8 mouse cellular contexts compared by ENCODE assay signal in the genomic region with DNA sequence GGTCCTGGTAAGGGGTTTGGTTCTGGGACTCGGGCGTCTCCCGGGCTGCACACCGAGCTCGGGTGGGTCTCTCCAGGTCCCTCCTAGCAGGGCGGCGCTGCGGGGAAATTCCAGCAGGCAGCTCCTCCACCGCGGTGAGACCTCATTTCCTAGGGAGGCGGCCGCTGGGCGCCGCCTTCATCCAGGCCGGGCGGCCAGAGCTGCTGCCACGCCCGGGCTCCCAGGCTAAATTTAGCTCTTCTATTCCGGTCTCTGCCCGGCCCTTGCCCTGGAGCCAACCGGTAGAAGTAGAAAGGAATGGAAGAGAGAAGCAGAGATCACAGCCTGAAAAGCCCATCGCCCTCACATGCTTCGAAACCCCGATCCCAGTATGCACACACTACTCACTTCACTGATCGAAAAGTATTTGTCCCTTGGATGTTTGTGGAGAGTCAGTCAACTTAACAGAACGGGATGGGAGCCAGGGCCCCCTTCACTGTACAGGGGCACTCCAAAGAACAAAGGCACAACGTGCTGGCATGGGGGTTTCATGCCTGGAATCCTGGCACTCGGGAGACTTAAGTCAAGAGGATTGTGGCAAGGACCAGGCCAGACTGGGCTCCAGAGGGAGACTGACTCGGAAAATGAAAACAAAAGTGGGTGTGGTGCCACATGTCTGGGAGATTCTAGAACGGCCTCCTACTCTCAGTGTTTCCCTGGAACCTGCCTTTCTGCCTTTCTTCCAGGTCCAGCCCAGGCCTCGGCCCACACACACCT. TPM values are rescaled to one million over a fixed set of nuclear protein-coding genes. Genes with fewer than 3 reads are reported as not detected.
DNase-seq lines count a peak whose midpoint lies in the region; ATAC-seq lines count a peak whose summit lies in the region.

No protein-coding gene starts in this region.

- intact Hi-C loops in gastrocnemius, postnatal 14 days (cut with DNase I; ENCODE audit: low total_unique reads) = no loop called here

- peak; percentile 52; the same call in 1 of the 2 replicates for ATAC-seq in hindbrain, embryonic 16.5 days
- ATAC-seq in liver, embryonic 12.5 days = peak; percentile 80
- ATAC-seq in monocyte, adult 5-6 weeks (replicated peaks; ENCODE audit: insufficient number of reproducible peaks, low FRiP score, low TSS enrichment, poor library complexity, severe bottlenecking) = 0 out of 2 replicates have a peak, but pooled peaks have one; percentile 25

- H3K9me3 ChIP-seq in hindbrain, embryonic 16.5 days (ENCODE audit: control insufficient read depth, low read length) = no peaks in the 10 kb centered on the region
- no peaks in the 10 kb centered on the region for H3K9me3 ChIP-seq in liver, embryonic 12.5 days (replicated peaks)

- H3K27ac ChIP-seq in hindbrain, embryonic 16.5 days (ENCODE audit: low read depth, low read length) = peak overlapping the region; percentile 49
- peak overlapping the region; percentile 86 for H3K27ac ChIP-seq in liver, embryonic 12.5 days

- 24% methylated on average over 31 of the region's 31 CpGs for WGBS in hindbrain, embryonic 16.5 days
- 10% methylated on average over 31 of the region's 31 CpGs for WGBS in liver, embryonic 12.5 days (ENCODE audit: insufficient replicate concordance)

- H3K4me3 ChIP-seq in hindbrain, embryonic 16.5 days (ENCODE audit: low read length) = peak overlapping the region; percentile 20; the same call in 1 of the 2 replicates
- peak overlapping the region; percentile 46 for H3K4me3 ChIP-seq in liver, embryonic 12.5 days

- H3K27me3 ChIP-seq in hindbrain, embryonic 16.5 days (replicated peaks; ENCODE audit: control insufficient read depth, insufficient read depth, low read length) = no peaks in the 10 kb centered on the region
- H3K27me3 ChIP-seq in liver, embryonic 12.5 days (replicated peaks) = no peaks in the 10 kb centered on the region

- DNase-seq in layer of hippocampus, postnatal 10 days (ENCODE audit: low spot score in 2 of 2) = peak; percentile 20 to 38
- no peak for DNase-seq in layer of hippocampus, adult 9-10 months (ENCODE audit: low spot score)
- DNase-seq in cerebellum, postnatal 25 days = peak; percentile 79 to 84
- peak; percentile 83 for DNase-seq in gastrocnemius, postnatal 14 days
- DNase-seq in thymus, postnatal 25 days = peak; percentile 33

- H3K4me2 ChIP-seq in hindbrain, embryonic 16.5 days (ENCODE audit: low read length) = peak overlapping the region; percentile 52
- H3K4me2 ChIP-seq in liver, embryonic 12.5 days = peak overlapping the region; percentile 73

- peak overlapping the region; percentile 65 for H3K9ac ChIP-seq in hindbrain, embryonic 16.5 days (ENCODE audit: low read depth, low read length)
- peak overlapping the region; percentile 68 for H3K9ac ChIP-seq in liver, embryonic 12.5 days

- H3K4me1 ChIP-seq in hindbrain, embryonic 16.5 days (ENCODE audit: control insufficient read depth, insufficient read depth, low read depth, low read length) = peaks cover 4% of the 10 kb centered on the region
- H3K4me1 ChIP-seq in liver, embryonic 12.5 days = peaks cover 49% of the 10 kb centered on the region

- no peaks in the 10 kb centered on the region for H3K36me3 ChIP-seq in hindbrain, embryonic 16.5 days (ENCODE audit: control insufficient read depth, insufficient read depth, low read length)
- no peaks in the 10 kb centered on the region for H3K36me3 ChIP-seq in liver, embryonic 12.5 days

RNA-seq across cellular contexts. Expression of gene Tex44, which starts 46.2 kb away (rescaled TPM):
- total RNA-seq in layer of hippocampus, postnatal 10 days (2021) = not detected
- total RNA-seq in gastrocnemius, postnatal 14 days (2021) = not detected
- not detected in 2 replicates for polyA plus RNA-seq in hindbrain, embryonic 16.5 days (2015; fragmentation: Nextera tagmentation; extraction: Ambion mirVana)
- polyA plus RNA-seq in liver, embryonic 12.5 days (2016; fragmentation: Nextera tagmentation; extraction: Ambion mirVana) = not detected in 2 replicates
- total RNA-seq in monocyte, adult 5-6 weeks (2017) = not detected in 3 replicates

RNA-seq across cellular contexts. Expression of gene Nmur1, which starts 46.3 kb away (rescaled TPM):
- not detected for total RNA-seq in layer of hippocampus, postnatal 10 days (2021)
- total RNA-seq in gastrocnemius, postnatal 14 days (2021) = not detected
- 0.13 TPM in 1 of 2 replicates, not detected in the other for polyA plus RNA-seq in hindbrain, embryonic 16.5 days (2015; fragmentation: Nextera tagmentation; extraction: Ambion mirVana)
- 0.19 TPM in 1 of 2 replicates, not detected in the other for polyA plus RNA-seq in liver, embryonic 12.5 days (2016; fragmentation: Nextera tagmentation; extraction: Ambion mirVana)
- not detected in 3 replicates for total RNA-seq in monocyte, adult 5-6 weeks (2017)

RNA-seq across cellular contexts. Expression of gene Ptma, which starts 54.2 kb away (rescaled TPM):
- total RNA-seq in layer of hippocampus, postnatal 10 days (2021) = 100 to 1,000 TPM; 617 to 662 TPM
- 100 to 1,000 TPM; 184 to 248 TPM for total RNA-seq in gastrocnemius, postnatal 14 days (2021)
- polyA plus RNA-seq in hindbrain, embryonic 16.5 days (2015; fragmentation: Nextera tagmentation; extraction: Ambion mirVana) = 1,165 and 1,204 TPM in 2 replicates
- polyA plus RNA-seq in liver, embryonic 12.5 days (2016; fragmentation: Nextera tagmentation; extraction: Ambion mirVana) = 1,639 and 1,657 TPM in 2 replicates
- 2,048 to 2,960 TPM (median 2,606 TPM) in 3 replicates for total RNA-seq in monocyte, adult 5-6 weeks (2017)

Comparison
In these comparisons a context has a peak if more than half of its experiments do, and no peak if none do; other contexts are left out.
1. ATAC-seq: peak in every context shown above with its lines; median percentile 80 in liver, embryonic 12.5 days; 52 in hindbrain, embryonic 16.5 days; 25 in monocyte, adult 5-6 weeks.